Mouse (Mus musculus) kidney, adult 2 months (tissue): ENCODE measurements at regions not wholly inside any gene's neighbourhood (a gene's known extent, or its start where the extent isn't known, plus 50 kb on each side); places are given as distances from the start of the nearest gene placed in this dataset.

Source experiments
- CTCF ChIP-seq: fragments of 200-500 bp; conservative IDR thresholded peaks from 2 replicates; pipeline ENCODE4 v1.5.1; 2011; ENCODE audit warnings: low read depth, mild to moderate bottlenecking, control low read depth, low read length, moderate library complexity, mixed read lengths; ENCODE audit not compliant: insufficient read depth, insufficient read length
- POLR2A ChIP-seq: fragments of 200-500 bp; IDR thresholded peaks from one replicate; pipeline ENCODE4 v1.6.1; 2011; ENCODE audit warnings: low read depth, low read length, control low read depth

DNA sequence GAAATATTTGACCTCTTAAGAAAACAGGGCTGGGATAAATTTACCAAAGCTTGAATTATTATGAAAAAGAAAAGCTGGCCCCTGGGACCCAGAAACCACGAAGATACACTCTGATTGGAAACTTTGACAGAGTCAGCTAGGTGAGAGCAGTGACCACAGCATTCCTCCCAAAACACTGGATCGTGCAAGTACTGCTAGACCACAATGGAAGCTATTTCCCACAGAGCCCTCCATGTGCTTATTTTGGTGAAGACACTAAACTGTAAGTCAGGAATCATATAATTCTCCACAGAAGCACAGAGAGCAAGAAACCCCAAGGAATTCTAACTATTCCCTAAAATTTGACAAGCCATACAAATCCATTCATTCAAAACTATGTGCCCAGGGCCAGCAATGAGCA, 243.6 kb upstream of the Mad2l1 start:
- TF ChIP-seq POLR2A: no peak
- no peak for TF ChIP-seq CTCF
